Mouse (Mus musculus): ENCODE data around the gene Trim72. TPM values are rescaled to one million over a fixed set of nuclear protein-coding genes. Genes with fewer than 3 reads are reported as not detected.
"Not testable (repeated sequence)": the region's sequence is repeated elsewhere in the genome, so short reads cannot be mapped to it uniquely, and the experiment has no call there.

Trim72 gene
- polyA plus RNA-seq, 1 experiment from 2014 or later, result 0.15 TPM

DNA sequence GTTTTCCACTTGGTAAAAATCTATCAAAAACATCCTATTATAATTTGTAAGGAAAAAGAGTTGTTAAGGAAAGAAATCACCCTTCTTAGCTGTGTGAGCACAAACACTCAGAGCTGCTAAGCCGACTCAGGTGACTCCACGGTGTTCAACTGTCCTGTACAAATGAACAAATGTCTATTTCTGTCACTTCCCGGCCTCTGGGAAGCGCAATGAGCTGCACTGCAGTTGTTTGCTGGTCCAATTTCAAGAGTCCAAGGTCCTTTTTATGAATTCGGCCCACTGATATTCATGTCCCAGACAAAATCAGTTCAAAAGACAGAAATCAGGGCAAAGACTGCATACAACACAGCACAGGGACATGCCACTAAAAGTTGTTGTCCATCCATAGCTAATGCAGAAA, 12.4 kb downstream of the Trim72 start:
- not testable (repeated sequence) for H3K4me3 ChIP-seq; H3K27me3 ChIP-seq; H3K36me3 ChIP-seq; H3K4me1 ChIP-seq; H3K4me2 ChIP-seq (replicated peaks); H3K27ac ChIP-seq; ATAC-seq (ENCODE audit: low FRiP score); H3K9me3 ChIP-seq (replicated peaks); H3K9ac ChIP-seq
- WGBS, result 81% methylated on average over 5 of the region's 5 CpGs

GRCm38 (mm10) chr7:128016650-128017049, 12.9 kb downstream of the Trim72 start:
- no peak for ATAC-seq (ENCODE audit: low FRiP score)

DNA sequence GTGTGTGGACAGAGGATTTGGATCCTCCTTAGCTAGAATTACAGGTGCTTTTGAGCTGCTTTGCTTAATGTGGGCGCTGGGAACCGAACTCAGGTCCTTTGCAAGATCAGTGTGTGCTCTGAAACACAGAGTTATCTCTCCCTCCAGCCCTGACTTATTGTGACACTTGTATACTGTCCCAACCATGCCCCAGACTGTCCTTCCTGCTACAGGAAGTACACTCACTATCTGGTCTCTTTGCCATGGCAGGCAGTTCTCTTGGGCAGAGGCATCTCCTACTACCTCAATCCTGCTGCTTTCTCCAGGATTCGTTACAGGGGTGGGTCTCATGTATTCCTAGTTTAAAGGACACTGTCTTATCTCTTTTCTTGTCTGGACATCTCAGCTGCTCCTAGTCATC, 14.5 kb downstream of the Trim72 start:
- Histone ChIP-seq H3K4me3 (no peak overlapping the region), H3K9ac (no peak overlapping the region), H3K27me3 (no peaks in the 10 kb centered on the region), H3K9me3 (replicated peaks) (no peaks in the 10 kb centered on the region), H3K27ac (no peak overlapping the region), H3K4me2 (replicated peaks) (no peak overlapping the region), H3K4me1 (no peaks in the 10 kb centered on the region), H3K36me3 (no peaks in the 10 kb centered on the region)
- ATAC-seq (ENCODE audit: low FRiP score), result no peak
- WGBS, result 86% methylated on average over 3 of the region's 3 CpGs

More at GRCm38 (mm10) chr7:128016650-128017049, 12.9 kb downstream of the Trim72 start:
- Histone ChIP-seq H3K9me3 (replicated peaks) (no peaks in the 10 kb centered on the region), H3K36me3 (no peaks in the 10 kb centered on the region), H3K27me3 (no peaks in the 10 kb centered on the region), H3K4me3 (no peak overlapping the region), H3K4me2 (replicated peaks) (no peak overlapping the region), H3K27ac (no peak overlapping the region), H3K4me1 (no peaks in the 10 kb centered on the region), H3K9ac (no peak overlapping the region)
- WGBS, result 91% methylated on average over 6 of the region's 6 CpGs

DNA sequence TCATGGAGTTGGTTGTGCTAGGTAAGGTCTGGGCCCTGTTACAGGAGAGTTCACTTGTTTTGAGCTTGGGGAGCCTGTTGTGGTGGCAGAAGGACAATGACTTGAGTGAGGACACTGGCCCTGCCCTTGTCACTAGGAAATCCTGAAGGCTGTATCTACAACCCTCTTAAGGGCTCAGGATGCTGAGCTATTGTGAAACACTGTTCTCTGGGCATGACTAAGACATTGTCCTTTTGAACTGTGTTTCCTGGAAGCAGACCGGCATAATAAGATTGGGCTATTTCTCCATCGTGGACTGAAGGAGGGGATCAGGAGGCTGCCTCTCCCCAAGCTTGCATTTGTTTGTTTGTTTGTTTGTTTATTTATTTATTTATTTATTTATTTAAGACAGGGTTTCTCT, 15.4 kb downstream of the Trim72 start:
- WGBS, result 86% methylated on average over 2 of the region's 2 CpGs
- no peak for ATAC-seq (ENCODE audit: low FRiP score)
- Histone ChIP-seq H3K4me1 (no peaks in the 10 kb centered on the region), H3K27me3 (no peaks in the 10 kb centered on the region), H3K4me3 (no peak overlapping the region), H3K36me3 (no peaks in the 10 kb centered on the region), H3K9me3 (replicated peaks) (no peaks in the 10 kb centered on the region), H3K9ac (no peak overlapping the region), H3K4me2 (replicated peaks) (no peak overlapping the region), H3K27ac (no peak overlapping the region)

GRCm38 (mm10) chr7:128022974-128023373, 19.2 kb downstream of the Trim72 start:
- H3K27ac ChIP-seq, result no peak overlapping the region
- WGBS, result 66% methylated on average over 8 of the region's 8 CpGs
- no peaks in the 10 kb centered on the region for H3K9me3 ChIP-seq (replicated peaks)
- H3K27me3 ChIP-seq, result no peaks in the 10 kb centered on the region
- no peak overlapping the region for H3K4me3 ChIP-seq
- no peak overlapping the region for H3K9ac ChIP-seq
- no peaks in the 10 kb centered on the region for H3K36me3 ChIP-seq
- no peak for ATAC-seq (ENCODE audit: low FRiP score)
- no peak overlapping the region for H3K4me2 ChIP-seq (replicated peaks)
- no peaks in the 10 kb centered on the region for H3K4me1 ChIP-seq

- Histone ChIP-seq H3K36me3 (no peaks in the 10 kb centered on the region), H3K4me1 (no peaks in the 10 kb centered on the region), H3K9ac (no peak overlapping the region), H3K4me2 (replicated peaks) (no peak overlapping the region), H3K9me3 (replicated peaks) (no peaks in the 10 kb centered on the region), H3K4me3 (no peak overlapping the region), H3K27me3 (no peaks in the 10 kb centered on the region), H3K27ac (no peak overlapping the region)
- 94% methylated on average over 4 of the region's 4 CpGs for WGBS
- ATAC-seq (ENCODE audit: low FRiP score), result no peak
These were observed 19.8 kb downstream of the Trim72 start for GRCm38 (mm10) chr7:128023565-128023964.

GRCm38 (mm10) chr7:128024364-128024763, 20.6 kb downstream of the Trim72 start:
- no peaks in the 10 kb centered on the region for H3K36me3 ChIP-seq
- H3K27me3 ChIP-seq, result no peaks in the 10 kb centered on the region
- H3K4me3 ChIP-seq, result no peak overlapping the region
- 97% methylated on average over 9 of the region's 9 CpGs for WGBS
- H3K9ac ChIP-seq, result no peak overlapping the region
- H3K27ac ChIP-seq, result no peak overlapping the region
- no peaks in the 10 kb centered on the region for H3K9me3 ChIP-seq (replicated peaks)
- no peak overlapping the region for H3K4me2 ChIP-seq (replicated peaks)
- H3K4me1 ChIP-seq, result no peaks in the 10 kb centered on the region
- ATAC-seq (ENCODE audit: low FRiP score), result no peak

- no peaks in the 10 kb centered on the region for H3K4me1 ChIP-seq
- WGBS, result 82% methylated on average over 4 of the region's 4 CpGs
- H3K27ac ChIP-seq, result no peak overlapping the region
- H3K9ac ChIP-seq, result no peak overlapping the region
- no peaks in the 10 kb centered on the region for H3K36me3 ChIP-seq
- H3K4me2 ChIP-seq (replicated peaks), result no peak overlapping the region
- no peaks in the 10 kb centered on the region for H3K9me3 ChIP-seq (replicated peaks)
- H3K4me3 ChIP-seq, result no peak overlapping the region
- no peak for ATAC-seq (ENCODE audit: low FRiP score)
- no peaks in the 10 kb centered on the region for H3K27me3 ChIP-seq
These were observed 21.2 kb downstream of the Trim72 start for GRCm38 (mm10) chr7:128024932-128025331.

DNA sequence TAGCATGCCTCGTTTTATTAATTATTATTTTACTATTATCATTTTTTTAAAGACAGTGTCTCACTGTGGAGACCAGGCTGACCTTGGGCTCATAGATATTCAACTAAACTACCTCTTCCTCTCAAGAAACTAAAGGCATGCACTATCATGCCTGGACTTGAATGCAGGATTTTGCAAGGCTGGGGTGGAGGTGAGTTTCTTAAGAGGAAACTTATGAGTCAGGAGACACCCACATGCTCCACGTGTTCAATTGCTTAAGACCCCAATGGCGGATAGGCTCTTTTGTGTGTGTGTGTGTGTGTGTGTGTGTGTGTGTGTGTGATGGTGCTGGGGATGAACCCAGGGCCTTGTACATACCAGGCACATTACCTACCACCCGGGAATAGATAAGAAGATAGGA, 21.6 kb downstream of the Trim72 start:
- Histone ChIP-seq H3K36me3 (no peaks in the 10 kb centered on the region), H3K4me2 (replicated peaks) (no peak overlapping the region), H3K9ac (no peak overlapping the region), H3K4me1 (no peaks in the 10 kb centered on the region), H3K27me3 (no peaks in the 10 kb centered on the region), H3K9me3 (replicated peaks) (no peaks in the 10 kb centered on the region), H3K27ac (no peak overlapping the region), H3K4me3 (no peak overlapping the region)
- no peak for ATAC-seq (ENCODE audit: low FRiP score)
- 83% methylated on average over 4 of the region's 4 CpGs for WGBS

- 40% methylated on average over 9 of the region's 9 CpGs for WGBS
- Histone ChIP-seq H3K27me3 (no peaks in the 10 kb centered on the region), H3K9me3 (replicated peaks) (no peaks in the 10 kb centered on the region), H3K36me3 (no peaks in the 10 kb centered on the region), H3K4me3 (no peak overlapping the region), H3K27ac (no peak overlapping the region), H3K4me2 (replicated peaks) (no peak overlapping the region), H3K4me1 (no peaks in the 10 kb centered on the region), H3K9ac (no peak overlapping the region)
- no peak for ATAC-seq (ENCODE audit: low FRiP score)
These were observed 27.7 kb downstream of the Trim72 start for GRCm38 (mm10) chr7:128031403-128031976.

DNA sequence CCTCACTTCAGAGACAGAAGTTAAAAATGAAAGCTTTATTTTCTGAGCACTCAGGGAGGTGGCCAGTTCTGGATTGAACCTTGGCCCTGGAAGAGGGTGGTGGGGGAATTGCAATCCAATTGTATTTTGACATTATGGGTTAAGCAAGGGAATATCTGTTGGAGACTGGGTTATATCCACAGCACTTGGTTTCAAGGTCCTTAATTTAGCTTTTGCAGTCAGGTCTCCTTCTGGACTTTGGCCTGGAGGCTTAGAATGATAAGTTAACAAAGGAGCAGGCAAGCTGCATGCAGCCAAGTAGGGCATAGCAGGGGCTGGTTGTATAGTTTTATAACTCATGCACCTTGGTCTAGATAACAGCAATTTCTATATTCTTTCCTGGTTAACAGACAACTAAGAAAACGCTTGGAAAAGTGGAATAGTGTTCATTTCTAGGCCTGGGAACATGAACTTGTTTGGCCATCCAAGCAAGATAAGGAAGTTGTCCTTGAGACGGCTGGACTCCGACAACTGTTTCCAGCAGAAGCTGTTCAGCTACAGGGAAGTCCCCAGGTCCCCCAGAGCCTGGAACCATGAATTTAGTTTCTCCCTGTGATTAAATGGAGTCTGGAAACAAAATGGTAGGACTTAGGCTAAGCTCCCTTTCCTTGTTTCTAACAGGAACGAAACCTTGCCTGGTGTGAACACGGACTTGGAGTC, 28.7 kb downstream of the Trim72 start:
- H3K9me3 ChIP-seq (replicated peaks), result no peaks in the 10 kb centered on the region
- H3K9ac ChIP-seq, result no peak overlapping the region
- ATAC-seq (ENCODE audit: low FRiP score), result no peak
- no peaks in the 10 kb centered on the region for H3K4me1 ChIP-seq
- no peak overlapping the region for H3K4me3 ChIP-seq
- H3K27ac ChIP-seq, result no peak overlapping the region
- 92% methylated on average over 5 of the region's 5 CpGs for WGBS
- H3K27me3 ChIP-seq, result no peaks in the 10 kb centered on the region
- H3K4me2 ChIP-seq (replicated peaks), result no peak overlapping the region
- no peaks in the 10 kb centered on the region for H3K36me3 ChIP-seq

- 95% methylated on average over 3 of the region's 3 CpGs for WGBS
- Histone ChIP-seq H3K27ac (no peak overlapping the region), H3K36me3 (no peaks in the 10 kb centered on the region), H3K4me1 (no peaks in the 10 kb centered on the region), H3K9ac (no peak overlapping the region), H3K27me3 (no peaks in the 10 kb centered on the region), H3K4me3 (no peak overlapping the region), H3K4me2 (replicated peaks) (no peak overlapping the region), H3K9me3 (replicated peaks) (no peaks in the 10 kb centered on the region)
- no peak for ATAC-seq (ENCODE audit: low FRiP score)
These were observed 29.2 kb downstream of the Trim72 start for GRCm38 (mm10) chr7:128032989-128033293.

GRCm38 (mm10) chr7:128033616-128034015, 29.9 kb downstream of the Trim72 start:
- Histone ChIP-seq H3K9ac (no peak overlapping the region), H3K36me3 (no peaks in the 10 kb centered on the region), H3K27me3 (no peaks in the 10 kb centered on the region), H3K9me3 (replicated peaks) (no peaks in the 10 kb centered on the region), H3K4me3 (no peak overlapping the region), H3K4me2 (replicated peaks) (no peak overlapping the region), H3K4me1 (no peaks in the 10 kb centered on the region), H3K27ac (no peak overlapping the region)
- ATAC-seq (ENCODE audit: low FRiP score), result no peak
- 93% methylated on average over 4 of the region's 4 CpGs for WGBS
